Mouse (Mus musculus) C2C12 (cell line): Measurements from ENCODE around the gene Mgll.

Experiments
- CEBPB ChIP-seq: IDR thresholded peaks from one replicate; pipeline ENCODE4 v1.6.1; 2011; ENCODE audit warnings: low read depth, mild to moderate bottlenecking, control low read depth, moderate library complexity
- CTCF ChIP-seq: IDR thresholded peaks from one replicate; pipeline ENCODE4 v1.5.1; 2011; ENCODE audit not compliant: control insufficient read depth, insufficient read depth, insufficient read length
- FOSL1 ChIP-seq: IDR thresholded peaks from one replicate; pipeline ENCODE4 v1.8.0; 2011; ENCODE audit warnings: mild to moderate bottlenecking, low read length; ENCODE audit not compliant: poor library complexity, insufficient read depth, severe bottlenecking
- MAX ChIP-seq: IDR thresholded peaks from one replicate; pipeline ENCODE4 v1.6.1; 2011; ENCODE audit warnings: mild to moderate bottlenecking, control low read depth
- MYOG ChIP-seq: IDR thresholded peaks from one replicate; pipeline ENCODE4 v1.6.1; 2011; ENCODE audit not compliant: control insufficient read depth, insufficient read length; ENCODE audit errors: extremely low read depth
- USF1 ChIP-seq: IDR thresholded peaks from one replicate; pipeline ENCODE4 v1.6.1; 2011; ENCODE audit warnings: low read depth, mild to moderate bottlenecking, control low read depth, moderate library complexity

- no peak for TF ChIP-seq CTCF
- no peak for TF ChIP-seq USF1
- TF ChIP-seq CEBPB, result no peak
- no peak for TF ChIP-seq MYOG
- TF ChIP-seq MAX, result no peak
- TF ChIP-seq FOSL1, result no peak
These were observed 40.7 kb upstream of the Mgll start for GRCm38 (mm10) chr6:88683380-88684053.
